Mouse (Mus musculus) lung, postnatal 14 days (tissue): ENCODE results near the gene Arl10.
A peak's percentile ranks its signal among the peaks of the same experiment; 100 is the strongest.

ENCODE experiments used
- DNase-seq: peaks from one replicate; pipeline ENCODE4 v3.0.0; 2021

Arl10 gene

DNA sequence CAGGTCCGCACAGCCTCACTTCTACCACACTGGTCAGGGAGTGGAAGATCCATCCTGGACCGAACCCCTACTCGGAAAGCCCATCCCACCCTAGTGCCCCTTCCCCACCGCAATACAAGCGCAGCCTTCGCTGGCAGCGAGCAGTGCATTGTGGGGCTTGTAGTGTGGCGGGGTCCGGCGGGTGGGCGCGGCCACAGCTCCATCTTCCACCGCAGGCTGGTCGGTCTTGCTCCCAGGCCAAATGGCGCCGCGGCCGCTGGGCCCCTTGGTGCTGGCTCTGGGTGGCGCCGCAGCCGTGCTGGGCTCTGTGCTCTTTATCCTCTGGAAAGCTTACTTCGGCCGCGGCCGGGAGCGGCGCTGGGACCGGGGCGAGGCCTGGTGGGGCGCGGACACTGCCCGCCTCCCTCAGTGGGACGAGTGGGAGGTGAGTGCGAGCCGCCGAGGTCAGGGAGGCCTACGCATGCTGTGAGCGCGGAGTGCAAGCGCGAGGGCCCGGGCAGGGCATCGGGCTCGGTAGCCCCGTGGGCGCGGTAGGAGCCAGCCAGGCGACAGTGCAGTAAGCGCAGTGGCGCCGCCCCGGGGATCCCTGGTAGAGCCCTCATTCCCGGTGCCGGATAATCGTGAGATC lies at the start of gene Arl10:
TSS of gene Arl10 (plus strand) at position 162 of the 628 bp plus-strand sequence.
- peak; percentile 75 for DNase-seq

DNA sequence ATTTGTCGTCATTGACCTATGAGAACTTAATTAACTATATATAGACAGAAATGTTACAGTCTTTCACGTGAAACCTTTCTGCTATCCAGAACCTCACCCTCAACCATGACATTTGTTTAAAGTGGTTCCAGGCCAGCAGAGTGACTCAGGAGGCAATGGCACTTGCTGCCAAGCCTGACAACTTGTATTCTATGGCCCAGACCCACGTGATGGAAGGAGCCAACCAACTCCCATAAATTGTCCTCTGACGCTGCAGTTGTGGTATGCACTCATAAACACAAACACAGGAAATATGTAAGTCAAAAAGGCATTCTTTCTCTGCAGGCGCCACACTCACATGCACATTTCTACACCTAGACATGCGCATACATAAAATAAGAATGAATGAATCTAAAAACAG lies 47.7 kb upstream of the Arl10 start:
- no peak for DNase-seq

DNA sequence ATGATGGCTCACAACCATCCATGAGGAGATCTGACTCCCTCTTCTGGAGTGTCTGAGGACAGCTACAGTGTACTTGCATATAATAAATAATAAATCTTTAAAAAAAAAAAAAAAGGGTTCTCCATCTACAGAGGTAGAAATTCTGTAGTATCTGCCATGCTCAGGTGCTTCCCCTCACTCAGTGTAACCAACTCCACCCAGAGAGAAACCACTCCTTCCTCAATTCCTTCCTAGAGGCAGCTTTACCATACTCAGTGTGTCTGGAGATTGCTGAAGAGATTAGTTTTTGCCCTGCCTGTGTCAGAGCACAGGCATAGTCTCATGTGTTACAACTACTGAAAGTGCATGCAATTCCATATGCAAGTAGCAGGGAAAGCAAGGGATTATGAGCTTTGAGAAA lies 42.7 kb upstream of the Arl10 start:
- no peak for DNase-seq

DNA sequence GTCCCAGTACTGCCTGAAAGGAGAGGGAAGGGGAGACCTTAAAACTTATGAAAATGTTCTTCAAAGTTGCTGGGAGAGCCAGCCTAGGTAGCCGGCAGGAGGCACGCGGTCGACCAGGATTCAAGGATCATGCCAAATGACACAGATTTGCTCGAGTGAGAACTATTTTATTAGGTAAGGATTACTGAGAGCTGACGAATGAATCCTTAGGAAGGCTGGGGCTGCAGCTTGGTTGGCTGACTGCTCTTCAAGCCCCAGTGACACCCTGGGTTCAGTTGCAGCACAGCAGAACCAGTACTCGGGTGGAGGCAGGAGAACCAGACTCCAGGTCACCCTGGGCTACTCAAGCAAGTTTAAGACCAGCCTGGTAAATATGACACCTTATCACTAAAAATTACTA lies 26.8 kb upstream of the Arl10 start:
- DNase-seq: no peak

DNA sequence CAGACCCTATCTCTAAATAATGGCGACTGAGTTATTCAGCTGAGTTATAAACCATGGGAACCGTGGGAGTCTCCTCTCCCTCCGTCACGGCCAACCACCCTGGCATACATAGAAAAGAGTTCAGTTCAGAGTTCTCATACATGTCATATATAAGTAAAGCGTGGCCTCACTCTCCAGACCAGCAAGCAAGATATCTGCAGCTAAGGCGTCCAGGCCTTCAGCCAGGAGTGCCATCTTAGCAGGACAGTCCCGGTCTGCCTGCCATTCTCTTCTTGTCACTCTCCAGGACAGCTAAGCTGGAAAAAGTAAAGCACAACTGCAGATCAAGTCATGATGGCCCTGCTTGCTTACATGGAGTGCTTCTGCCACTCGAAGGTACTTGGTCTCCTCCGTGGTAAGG lies 18.6 kb upstream of the Arl10 start:
- no peak for DNase-seq

DNA sequence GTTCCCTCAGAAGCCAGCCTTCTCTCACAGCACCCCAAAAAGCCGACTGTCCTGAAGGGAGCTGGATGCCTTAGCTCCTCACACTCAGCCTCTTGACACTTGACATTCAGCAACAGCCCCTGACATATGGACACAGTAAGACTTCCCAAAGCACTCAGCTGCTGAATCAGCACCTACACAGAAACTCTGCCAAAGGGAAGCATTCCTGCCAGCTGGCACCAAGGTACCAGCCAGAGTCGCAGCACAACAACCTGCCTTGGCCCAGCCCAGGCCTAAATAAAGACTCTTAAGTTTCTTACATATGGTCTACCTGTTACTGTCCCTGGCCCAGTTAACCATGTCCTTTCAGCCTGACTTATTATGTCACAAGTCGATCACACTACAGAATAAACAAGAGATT lies 18.0 kb upstream of the Arl10 start:
- no peak for DNase-seq

DNA sequence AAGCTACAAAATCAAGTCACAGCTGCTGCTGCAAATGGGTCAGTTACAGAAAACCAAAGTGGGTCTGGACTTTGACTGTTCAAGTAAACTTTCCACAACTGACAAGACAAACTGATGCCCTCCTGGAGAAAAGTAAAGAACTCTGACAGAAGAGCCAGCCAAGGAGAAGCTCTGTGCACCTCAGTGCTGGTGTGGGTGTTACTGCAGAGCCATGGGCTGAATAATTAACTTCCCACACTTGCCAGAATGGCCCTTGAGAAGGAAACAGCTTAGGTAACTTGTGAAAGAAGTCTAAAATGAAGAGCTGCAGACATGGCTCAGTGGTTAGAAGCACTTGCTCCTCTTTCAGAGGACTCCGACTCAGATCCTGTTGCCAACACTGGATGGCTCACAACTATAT lies 17.2 kb upstream of the Arl10 start:
- no peak for DNase-seq

DNA sequence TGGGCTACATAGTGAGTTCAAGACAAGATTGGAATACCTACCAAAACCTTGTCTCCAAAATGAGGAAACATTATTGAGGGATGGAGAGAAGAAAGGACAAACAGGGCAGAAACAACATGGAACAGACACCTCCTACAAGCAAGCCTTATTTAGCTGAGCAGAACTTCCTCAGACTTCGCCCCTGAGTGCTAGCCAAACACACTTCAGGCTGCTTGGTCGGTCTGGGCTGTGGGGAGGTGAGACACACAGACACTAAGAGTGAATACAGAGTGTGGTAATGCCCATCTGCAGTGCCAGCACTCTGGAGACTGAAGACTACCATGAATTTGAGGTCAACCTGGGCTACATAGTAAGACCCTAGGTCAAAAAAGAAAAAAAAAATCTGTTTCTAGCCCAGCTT lies 15.2 kb upstream of the Arl10 start:
- DNase-seq: no peak

DNA sequence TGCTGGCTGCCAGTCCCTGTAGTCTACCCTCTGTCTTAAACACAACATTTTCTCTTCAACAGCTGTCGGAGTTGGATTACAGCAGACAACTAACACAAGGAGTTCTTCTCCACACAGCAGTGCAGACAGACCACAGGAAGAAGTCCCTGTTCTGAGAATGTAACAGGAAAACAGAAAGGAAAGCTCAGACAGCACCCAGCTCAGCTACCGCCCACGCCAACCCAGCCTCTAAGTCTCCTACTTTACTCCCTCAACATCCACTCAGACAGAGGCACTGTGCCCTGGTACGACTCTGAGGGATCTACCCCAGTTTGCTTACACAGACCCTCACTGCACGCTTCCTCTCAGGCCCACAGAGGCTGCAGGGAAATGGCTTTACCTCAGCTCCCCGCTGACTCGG lies 14.2 kb upstream of the Arl10 start:
- DNase-seq: no peak

DNA sequence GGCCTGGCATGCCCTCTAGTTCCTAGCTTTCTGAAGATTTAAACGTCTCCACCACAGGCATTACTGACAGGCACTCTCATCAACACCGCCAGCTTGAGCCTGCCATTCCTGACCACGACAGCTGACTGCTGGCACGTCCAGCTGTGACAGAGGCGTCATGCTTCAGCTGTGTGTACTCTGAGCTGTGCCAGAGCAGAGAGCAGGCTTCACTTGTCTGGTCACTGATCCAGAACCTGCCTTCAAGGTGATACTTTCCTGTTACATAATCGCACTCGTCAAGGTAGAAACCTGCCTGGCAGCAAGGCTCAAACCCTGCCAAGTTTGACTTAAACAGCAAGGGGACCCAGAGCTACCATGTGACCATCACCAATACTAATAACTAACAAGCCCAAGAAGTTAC lies 12.3 kb upstream of the Arl10 start:
- no peak for DNase-seq

DNA sequence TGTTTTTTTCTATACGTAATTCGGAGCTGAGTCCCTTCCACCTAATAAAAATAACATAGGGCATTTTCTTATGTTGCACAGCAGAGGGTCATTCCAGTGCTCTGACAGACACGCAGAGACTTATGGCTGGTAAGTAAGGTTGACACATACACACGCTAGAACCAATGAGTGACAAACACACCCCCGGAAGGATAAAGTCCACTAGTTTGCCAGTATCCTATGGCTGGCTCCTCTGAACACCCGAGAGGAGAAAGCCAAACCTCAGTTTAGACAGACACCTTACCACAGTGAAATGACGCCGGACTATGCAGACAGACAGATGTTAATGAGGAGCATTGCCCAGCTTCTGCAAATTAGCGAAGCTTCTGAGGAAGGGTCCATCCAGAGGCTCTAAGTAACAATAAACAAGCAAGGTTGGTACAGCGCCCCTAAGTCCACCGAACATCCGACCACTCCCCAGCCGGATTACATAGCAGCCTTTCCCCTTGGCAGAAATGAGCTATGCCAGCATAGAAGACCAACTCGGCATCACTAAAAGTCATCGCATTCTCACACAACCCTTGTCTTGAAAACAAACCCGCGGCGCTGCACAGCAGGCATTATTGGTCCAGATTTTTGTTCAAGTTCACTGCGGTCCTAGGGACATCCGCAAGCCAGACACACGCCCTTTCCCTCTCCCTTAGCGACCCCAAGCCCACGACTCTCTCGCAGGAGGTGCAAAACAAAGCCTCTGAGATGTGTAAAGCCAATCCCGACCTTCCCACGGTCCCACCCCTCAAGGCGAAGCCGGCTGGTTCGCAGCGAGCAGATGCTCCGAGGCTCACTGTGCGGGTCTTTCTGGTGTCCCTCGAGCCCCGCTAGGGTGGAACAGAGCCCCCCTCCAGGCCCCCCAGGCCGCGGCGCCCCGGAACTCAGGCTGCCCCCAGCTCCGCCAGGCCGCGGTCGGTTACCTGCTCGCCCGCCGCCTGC lies 10.3 kb upstream of the Arl10 start:
- no peak for DNase-seq

DNA sequence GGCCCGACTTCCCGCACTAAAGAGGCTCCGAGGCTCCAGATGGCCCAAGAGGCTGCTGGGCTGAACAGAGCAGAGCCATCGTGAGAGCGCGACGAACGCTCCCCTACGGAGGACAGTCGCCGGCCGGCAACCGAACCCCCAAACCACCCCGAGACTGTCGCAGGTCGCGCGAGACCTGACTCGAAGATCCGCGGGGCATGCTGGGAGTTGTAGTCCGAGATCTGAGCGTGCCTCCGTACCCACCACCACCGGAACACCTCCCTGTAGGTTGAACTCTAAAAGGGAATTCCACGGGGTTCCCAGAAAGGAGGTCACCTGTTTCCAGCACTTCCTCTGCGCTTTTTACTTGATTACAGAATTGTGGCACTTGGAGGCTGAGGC lies 9.6 kb upstream of the Arl10 start, which contains the start of gene 4833439L19Rik:
TSS of gene 4833439L19Rik (minus strand) at position 235 of the 381 bp plus-strand sequence.
- DNase-seq: peak; percentile 97

DNA sequence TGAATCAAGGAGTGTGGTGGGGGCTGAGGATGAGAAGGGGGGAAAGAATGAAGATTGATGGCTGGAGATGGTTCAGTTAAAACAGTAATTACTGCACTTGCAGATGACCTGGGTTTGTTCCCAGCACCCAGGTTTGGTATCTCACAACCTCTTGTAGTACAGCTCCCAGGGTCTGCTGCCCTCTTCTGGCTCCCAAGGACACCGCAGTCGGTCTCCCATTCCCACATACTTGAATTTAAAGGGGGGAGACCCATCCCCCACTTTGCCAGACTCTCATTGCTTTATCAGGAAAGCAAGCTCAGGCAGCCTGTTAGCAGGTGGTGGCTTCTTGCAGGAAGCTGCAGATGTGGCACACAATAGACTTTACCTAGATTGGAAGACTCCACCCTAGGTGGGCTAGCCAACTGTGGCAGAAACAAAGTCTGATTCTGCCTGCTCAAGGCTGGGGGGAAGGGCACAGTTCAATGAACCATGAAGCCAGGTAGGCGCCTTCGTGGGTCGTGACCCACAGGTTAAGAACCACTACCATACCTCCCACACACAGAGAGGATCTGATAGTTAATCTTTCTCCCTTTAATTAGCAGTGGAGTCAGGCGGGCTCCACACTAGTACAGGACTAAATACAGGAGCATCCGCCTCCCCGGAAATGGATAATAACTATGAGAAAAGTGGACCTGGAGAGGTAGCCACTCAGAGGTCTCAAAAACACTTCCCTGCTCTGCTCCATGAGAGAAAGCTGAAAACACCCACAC lies 9.0 kb upstream of the Arl10 start:
- DNase-seq: peak; percentile 67

DNA sequence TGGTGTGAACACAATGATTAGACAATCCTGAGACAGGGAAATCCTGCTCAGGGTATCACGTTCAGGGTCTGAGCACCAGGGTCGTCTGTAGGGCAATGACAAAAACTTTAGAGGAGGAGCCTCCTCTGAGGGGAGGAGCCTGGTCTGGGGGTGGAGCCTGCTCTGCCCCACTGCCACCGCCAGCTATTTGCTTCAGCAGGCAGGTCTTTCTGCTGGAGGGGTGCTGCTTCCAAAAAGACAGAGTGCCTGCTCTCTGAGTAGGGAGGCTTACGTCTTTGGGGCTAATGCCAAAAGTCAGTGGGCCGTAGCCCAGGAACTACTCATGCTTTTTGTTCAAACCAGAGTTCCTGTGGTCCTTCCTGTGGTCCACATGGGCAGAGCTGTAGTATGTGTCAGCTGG lies 6.4 kb upstream of the Arl10 start:
- no peak for DNase-seq

DNA sequence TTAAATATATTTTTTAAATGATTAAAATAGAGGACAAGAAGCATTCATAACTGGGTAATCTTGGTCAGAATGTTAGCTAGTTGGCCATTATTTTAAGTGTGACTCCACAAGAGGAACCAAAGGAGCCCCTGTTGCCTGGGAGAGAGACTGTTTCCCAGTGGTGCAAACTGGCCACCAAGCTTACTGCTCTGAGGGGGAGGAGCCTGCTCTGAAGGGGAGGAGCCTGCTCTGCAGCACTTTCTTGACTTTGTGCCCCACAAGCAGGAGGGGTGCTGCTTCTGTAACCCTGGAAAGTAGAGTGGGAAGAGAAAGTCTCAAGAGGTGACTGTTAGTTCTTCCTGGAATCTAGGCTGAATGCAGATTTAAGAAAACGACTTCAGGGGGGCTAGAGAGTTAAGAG lies 5.5 kb upstream of the Arl10 start:
- no peak for DNase-seq

DNA sequence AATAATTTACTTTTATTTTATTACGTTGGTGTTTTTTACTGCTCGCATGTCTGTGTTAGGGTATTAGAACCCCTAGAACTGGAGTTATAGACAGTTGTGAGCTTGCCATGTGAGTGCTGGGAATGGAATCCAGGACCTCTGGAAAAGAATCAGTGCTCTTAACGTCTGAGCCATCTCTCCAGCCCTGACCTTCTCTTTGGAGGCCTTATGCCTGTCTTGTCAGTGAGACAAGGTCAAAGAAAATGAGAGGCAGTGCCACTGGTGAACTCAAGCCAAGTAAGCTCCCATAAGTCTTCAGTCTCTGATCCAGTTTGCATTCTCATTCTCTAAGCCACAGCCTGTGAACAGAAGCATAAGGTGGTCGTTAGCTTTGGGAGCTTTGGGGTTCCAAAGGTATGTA lies 4.1 kb upstream of the Arl10 start:
- no peak for DNase-seq

DNA sequence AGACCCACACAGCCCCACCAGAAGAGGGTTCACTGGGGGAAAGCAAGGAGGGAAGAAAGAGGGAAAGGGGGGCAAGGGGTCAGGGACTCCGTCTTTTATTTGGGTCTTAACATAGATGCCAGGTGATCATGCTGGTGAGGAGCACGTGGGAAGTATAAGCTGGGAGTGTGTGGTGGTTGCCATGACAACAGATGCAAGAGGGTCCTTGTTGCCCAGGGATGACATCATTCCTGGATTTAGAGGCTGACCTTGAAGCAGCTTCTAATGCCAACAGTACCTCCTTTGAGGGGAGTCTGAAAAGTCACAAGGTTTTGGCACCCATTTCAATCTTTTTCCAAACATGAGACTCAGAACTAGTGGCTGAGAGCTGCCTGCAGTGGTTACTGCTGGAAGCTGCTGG lies 3.2 kb upstream of the Arl10 start:
- DNase-seq: no peak

DNA sequence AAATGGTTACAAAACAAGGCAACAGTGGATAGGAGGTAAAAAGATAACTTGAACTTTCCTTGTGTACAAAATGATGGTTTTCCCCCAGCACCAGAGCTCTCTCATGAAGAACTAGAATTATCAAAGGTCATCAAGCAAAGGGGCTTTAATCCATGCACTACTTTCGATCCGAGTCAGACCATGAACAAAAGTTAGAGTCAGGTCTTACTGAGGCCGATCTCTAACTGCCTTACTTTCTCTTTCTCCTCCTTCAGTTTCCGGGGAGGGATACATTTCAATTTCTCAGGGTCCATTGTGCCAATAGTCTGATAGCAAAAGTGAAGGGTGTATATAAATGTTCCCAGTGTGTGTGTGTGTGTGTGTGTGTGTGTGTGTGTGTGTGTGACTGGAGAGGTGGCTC lies 2.2 kb upstream of the Arl10 start:
- no peak for DNase-seq

DNA sequence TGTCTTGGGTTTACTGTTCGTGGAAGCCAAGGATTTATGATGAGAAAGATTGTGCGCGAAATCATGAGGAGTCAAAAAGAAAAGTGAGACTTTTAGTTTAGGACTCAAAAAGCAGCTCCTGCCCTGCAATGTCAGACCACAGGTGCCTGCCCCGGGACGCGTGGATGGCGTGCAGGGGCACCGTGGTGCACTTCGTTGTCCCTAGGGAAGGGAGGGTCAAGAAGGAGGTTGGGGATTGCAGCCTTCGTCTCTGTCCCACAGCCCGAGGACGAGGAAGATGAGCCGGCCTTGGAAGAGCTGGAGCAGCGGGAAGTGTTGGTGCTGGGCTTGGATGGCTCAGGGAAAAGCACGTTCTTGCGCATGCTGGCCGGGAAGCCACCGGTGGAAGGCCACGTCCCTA lies 674 bp downstream of the Arl10 start:
- DNase-seq: no peak

DNA sequence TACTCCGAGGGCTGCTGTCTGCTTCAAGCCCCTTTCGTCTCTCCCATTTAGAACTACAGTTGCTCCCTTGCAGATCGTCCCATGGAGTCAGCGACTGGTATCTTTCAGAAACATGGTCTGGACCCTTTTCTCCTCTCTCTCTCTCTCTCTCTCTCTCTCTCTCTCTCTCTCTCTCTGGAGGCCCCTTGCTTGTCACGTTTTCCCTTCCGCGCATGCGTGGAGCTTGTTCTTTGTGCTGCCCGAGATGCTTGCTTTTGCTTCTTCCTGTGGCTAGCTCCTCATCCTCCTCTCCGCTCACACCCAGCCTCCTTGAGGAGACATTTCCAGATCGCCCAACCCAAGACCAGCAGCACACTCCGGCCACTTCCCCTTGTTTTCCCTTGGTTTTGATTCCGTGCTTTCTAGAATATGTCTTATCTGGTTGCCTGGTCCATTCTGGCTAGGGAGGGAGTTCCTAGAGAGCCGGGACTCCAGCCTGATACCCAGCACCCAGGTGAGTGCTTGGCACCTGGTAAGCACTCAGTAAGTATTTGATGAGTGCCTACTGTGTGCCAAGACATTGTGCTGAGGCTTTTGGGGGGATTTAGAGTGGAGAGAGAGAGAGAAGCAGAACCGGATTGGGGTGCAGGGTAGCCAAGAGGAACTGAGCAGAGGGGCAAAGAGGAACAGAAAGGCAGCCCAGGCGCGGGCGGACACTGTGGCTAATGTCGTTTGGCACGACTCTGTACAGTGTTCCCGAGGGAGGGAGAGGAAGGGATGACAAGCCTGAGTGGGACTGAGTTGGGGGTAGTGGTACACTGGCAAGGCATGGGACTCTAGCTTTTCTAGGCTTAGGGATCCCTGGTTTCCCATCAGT lies 3.1 kb downstream of the Arl10 start:
- DNase-seq: no peak

DNA sequence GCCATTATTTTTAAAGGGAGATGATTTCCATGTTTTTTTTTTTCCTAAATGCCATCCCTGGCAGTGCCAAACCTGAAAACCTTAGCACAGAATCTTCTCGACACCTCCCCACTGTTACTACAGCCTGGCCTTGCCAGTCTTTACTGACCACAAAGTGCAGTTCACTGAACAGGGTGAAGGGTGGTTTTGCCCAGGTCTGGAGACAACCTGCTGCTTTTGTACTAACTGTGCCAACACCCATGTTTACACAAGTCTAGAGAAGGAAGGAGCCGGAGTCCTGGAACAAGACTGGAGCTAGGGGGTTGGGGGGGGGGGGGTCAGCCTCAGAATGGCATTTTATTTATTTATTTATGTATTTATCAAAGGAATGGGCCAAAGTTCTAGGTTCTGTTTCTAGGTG lies 6.6 kb downstream of the Arl10 start:
- DNase-seq: no peak

DNA sequence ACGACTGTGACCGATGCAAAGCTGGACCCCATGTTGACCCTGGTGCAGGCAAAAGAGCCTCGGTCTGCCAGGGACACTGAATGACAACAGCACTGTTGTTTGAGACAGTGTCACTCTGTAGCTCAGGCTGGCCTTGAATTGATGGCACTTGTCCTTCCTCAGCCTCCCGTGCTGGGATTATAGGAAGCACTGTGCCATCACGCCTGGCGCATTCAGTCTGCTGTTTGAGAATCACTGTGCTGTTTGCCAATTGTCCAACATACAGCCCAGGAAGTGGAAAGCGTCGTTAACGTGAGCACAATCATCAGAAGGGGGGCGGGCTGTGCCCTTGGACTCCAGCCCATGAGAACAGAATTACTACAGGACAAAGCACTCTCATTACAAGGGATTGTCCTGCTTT lies 7.3 kb downstream of the Arl10 start:
- no peak for DNase-seq

DNA sequence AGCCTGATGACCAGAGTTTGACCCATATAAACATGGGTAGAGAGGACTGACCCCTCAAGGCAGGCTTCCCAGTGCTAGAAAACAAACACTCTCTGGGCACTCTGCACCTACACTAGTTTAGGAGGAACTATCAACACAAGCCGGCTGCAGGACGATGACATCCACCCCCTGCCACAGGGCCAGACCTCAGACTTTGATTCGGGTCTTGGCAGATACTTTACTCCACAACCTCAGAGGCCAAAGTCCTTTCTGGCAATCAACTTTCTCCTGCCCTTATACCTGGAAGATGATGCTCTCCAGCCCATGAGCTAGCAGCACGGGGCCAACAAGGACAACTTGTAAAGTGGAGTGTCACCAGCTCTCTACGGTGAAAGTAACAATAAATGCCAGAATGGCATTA lies 8.0 kb downstream of the Arl10 start:
- DNase-seq: no peak
